Mouse (Mus musculus) adrenal gland, adult (tissue): ENCODE results near the gene Golga7b.

Experiments
- DNase-seq, 2 experiments: peaks; one replicate each; pipeline ENCODE4 v3.0.0; 2022 to 2023; ENCODE audit warnings: low spot score in 1 of 2; ENCODE audit not compliant: inconsistent age in 2 of 2

The Golga7b gene

DNA sequence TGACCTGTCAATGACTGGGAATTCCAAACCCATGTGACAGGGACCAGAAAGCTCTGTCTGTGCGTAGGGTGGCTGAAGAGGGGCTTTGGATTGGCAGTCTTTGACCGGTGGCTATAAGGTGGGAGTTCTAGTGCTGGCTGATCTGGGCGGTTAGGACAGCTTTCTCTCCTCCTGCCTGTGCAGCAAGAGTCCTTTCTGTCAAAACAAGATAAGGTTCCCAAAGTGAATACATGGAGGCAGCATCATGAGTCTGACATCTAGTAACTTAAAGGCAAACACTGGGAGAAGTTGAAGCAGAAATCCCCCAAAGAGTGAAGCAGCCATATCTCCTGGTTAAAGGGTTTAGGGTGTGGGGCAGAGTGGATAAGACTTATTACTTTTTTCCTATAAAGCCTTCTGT, at the start of gene Golga7b:
Golga7b (plus strand) TSS at position 56 of the 400 bp plus-strand sequence.
- no peak for DNase-seq

DNA sequence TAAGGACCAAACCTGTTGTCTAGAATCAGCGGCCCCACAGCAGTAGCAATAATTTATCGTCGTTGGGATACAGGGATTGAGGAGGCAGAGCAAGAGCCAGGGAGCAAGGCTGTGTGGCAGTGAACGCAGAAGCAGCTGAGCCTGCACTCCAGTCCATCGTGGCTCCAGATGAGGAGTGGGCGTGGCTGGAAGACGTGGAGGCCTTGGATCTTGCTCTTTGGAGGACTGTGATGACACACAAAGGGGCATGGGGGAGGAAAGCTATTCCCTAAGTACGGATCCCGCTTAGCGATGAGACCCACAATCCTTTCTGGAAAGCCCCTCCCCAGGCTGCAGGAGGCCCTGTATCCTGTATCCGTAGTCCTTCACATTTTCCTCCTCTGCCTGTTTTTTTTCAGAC, 49.3 kb upstream of the Golga7b start:
- peak in 1 of 2 experiments; percentile 64 for DNase-seq

DNA sequence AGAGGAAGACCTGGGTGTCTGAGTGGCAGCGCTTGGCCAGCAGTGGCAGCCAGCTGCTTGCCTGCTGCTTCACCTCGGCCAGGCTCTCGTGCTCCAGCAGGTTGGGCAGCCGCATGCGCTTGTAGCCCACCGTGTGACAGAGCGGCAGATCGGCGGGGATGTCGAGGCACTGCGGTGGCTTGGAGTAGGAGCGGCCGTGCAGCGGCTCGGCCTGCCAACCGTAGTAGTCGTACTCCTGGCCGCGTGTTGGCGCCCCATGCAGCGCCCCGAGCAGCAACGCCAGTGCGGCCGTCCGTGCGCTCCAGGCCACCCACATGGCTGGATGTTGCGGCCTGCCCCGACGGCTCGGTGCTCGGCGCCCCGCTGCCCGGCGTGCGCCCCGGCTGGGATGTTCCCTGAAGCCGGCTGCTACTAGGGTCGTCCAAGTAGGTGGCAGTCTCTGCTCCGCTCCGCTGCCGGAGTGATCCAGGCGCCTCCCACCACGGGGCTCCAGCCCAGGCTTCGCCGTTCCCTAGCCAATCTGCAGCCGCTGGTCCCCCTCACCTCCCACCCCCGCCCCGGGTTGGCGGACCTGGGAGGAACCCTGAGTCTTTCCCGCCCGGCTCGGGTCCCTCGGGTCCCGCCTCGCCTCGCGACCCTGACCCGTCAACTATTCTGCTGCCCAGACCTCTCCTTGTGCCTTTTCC, 45.5 kb upstream of the Golga7b start, which contains the start of gene Sfrp5:
Sfrp5 (minus strand) TSS at position 557 of the 686 bp plus-strand sequence.
- no peak for DNase-seq

DNA sequence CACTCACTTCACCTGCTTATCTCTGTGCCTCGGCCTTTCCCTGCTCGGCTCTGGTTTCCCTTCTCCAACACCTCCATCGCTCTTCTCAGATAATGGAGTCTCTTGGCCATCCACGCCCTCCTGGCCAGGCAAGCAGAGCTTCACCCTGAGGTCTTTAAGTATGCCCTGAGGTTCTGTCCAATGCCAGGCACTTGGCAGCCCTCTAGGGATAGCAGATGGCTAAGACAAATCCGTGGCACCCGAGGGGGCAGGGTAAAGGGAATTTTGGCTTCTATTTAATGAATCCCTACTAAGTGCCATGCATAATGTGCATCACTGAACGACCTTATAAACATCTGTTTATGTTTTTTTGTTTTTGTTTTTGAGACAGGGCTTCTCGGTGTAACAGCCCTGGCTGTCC, 44.9 kb upstream of the Golga7b start:
- DNase-seq, result no peak

DNA sequence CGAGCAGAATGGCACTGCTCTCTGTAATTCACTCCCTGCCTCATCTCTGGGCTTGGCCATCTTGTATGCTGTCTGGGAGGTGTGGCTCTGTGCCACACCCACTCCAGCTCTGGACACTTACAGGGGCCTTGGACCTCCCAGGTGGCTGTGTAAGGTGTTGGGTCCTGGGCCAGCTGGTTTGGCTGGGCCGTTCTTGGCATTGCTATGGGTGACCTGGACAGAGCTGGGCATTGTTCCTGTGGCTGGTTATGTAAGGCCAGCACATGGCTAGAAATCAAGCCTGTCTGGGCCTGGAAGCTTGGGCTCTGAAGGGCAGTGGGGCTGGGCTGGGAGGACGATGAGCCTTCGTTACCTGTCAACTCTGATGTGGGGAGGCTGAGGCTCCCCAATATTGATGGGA, 43.1 kb upstream of the Golga7b start:
- DNase-seq, result no peak

DNA sequence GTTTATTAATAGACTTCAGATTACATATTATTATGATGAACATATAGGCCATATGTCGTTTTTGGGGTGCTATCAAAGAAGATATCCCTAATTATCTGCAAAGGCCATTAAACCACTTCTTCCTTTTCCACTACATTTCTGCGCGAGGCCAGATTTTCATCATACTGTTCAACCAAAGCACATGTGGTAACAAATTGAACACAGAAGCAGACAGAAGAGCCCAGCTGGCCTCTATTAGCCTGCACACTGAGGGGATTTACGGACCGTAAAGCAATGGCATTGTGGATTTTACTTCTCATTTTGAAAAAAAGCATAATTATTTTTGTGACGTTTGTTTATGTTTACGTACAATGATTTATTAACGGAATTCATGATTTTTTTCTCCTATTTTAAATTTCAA, 42.2 kb upstream of the Golga7b start:
- no peak for DNase-seq

DNA sequence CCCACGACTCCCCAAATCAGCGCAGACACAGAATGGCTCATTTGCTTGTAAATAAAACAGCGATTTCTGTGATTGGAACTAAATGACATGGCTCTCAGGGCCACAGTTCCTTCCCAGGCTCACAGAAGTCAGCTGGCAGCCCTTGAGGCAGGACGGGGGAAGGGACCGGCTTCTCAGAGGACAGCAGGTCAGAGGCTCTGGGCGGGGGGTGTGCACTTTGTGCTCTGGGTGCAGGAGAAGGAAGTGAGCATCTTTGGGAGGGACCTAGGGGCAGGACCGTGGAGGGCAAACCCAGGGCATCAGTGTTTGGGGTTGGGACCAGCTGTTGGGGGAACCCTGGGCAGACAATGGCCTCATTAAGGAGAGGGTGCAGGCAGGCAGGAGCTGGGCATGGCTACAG, 37.9 kb upstream of the Golga7b start:
- no peak for DNase-seq

DNA sequence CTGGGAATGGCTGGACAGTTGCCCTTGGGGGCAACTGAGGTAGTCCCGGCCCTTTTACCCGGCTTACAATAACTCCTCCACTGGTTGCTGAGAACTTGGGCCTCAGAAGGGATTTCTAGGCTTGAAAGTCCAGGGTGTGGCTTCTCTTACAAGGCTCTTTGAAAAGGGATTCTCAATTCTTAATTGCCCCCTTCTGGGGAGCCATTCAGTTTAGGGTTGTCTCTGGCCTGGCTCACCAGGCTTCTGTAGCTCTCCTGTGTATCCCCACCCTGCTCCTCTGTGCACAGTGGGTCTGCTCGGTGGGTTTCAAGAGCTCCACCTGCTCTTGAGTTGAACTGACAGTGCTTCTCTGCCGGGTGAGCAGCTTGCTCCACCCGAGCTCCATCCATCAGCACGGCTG, 37.4 kb upstream of the Golga7b start:
- DNase-seq, result no peak

DNA sequence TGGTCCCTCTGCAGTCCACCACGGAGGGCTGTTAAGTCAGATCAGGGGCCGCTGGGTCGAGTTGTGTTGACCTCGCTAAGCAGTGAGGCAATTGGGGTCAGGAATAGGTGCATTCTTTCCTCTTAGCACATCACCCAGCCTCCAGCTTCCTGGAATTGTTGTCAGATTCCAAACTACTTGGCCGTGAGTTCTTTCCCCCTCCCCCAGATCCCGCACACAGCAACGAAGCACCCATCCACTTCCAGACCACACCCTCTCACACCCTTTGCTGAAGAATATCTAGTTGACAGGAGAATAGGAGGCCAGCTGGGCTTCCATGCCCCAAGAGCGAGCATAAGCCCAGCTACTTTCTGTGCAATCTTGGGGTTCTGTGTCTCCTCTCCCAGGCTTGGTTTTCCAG, 35.4 kb upstream of the Golga7b start:
- no peak for DNase-seq

DNA sequence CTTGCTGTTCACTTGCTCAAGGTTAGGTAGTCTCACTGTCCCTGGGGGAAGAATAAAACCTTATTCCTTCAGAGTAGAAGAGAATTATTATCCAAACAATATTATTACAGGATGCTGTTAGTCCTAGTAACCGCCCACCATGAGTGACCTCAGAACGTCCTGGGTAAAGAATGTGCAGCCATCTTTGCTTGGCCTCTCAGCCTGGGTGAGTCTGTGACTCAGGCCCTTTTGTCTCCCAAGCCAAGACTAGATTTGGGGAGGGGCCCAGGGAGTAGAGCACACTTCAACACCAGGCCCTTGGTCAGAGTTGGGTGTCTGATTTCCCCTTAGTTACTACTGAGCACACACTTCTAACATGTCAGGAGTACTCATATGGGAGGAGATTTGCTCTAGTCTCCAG, 32.8 kb upstream of the Golga7b start:
- no peak for DNase-seq

DNA sequence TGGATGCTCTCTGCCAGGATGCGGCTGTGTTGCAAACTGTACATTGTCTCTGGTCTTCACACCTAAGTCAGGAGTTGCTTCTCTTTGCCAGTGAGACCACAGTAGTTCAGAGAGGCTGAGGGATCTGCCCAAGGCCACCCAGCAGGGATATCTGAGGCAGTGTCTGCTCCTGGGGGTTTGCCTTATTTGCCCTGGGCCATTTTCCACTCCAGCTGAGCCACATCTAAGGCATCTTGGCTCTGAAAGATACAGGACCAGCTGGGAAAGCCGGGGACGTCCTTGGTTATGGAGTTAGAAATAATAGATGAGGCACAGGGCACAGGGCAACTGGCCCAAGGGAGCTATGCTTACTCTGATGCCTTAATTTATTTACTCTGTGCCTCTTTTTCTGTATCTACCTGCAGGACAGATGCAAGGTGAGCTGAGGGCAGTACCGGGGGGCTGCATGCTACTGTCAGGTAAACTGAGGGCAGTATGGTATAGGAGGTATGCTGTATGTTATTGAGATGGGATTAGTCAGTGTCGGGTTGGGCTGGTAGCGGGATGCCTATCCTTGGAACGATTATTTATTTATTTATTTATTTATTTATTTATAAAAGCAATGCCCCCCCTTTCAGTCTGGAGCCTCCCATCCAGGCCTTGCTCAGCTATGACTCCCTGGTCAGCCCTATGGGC, 30.5 kb upstream of the Golga7b start:
- DNase-seq, result no peak

DNA sequence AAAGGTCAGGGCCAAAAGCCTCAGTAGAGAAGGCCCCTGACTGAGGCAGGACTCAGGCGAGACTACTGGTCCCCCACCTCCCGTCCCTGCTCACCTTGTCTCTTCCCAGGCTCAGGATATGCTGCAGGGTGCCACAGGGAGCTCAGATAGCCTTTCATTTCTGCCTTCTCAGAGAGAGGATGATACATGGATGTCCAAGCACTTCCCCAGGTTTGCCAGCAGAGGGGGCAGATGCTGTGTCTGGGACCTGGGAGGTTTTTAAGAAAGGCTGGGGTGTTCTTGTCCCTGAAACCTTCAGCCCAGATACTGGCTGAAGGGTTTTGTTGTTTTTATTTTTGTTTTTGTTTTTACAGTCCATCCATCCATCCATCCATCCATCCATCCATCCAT, 30.0 kb upstream of the Golga7b start:
- peak; percentile 53 to 77 for DNase-seq

DNA sequence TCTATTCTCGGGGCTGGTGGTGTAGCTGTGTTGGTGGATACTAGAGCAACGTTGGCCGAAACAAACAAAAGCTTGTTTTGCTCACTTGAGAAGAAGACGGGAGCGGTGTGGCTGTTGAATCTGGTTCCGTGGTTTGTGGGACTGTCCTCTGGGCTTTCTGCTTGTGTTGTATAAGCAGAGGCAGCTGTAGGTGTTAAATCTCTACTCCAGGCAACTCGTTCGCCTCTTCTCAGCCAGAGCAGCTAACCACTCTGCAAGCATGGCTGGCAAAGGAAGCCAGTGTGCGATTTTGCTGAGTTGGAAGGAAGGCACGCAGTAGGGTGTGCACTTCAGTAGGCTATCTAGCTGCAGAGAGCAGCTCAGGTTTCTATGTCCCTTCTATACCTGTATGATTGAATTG, 20.9 kb upstream of the Golga7b start:
- no peak for DNase-seq

DNA sequence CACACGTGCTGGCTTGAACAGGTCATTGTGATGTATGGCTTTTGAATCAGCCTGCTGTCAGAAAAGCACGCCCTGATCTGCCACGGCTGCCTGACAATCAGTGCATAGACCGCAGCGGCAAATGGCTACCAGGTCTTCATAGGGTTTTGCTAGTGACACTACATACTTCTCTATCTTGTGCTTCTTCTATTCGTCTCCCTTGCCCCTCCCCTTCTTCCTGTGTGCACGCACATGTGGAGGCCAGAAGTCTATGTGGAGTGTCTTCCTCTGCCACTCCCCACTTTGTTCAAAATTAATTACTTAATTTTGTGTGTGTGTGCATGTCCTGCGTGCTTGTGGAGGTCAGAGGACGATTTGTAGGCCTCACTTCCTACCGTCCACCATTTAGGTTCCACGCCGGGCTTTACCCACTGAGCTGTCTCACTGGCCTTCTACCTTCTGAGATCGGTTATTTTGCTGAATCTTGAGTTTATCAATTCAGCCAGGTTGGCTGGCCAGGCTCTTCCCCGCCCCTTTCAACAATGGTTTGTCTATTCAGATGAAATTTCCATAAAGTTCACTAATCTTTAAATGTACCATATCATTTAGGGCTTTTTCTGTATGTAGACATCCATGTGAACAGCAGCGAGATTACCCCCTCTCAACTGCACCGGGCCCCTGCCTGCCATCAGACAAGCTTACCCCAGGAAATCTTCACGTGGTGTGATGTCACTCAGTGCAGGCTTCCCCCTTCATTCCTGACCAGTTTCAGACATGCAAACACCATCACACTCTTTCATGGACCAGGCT, 17.7 kb upstream of the Golga7b start:
- DNase-seq, result no peak

DNA sequence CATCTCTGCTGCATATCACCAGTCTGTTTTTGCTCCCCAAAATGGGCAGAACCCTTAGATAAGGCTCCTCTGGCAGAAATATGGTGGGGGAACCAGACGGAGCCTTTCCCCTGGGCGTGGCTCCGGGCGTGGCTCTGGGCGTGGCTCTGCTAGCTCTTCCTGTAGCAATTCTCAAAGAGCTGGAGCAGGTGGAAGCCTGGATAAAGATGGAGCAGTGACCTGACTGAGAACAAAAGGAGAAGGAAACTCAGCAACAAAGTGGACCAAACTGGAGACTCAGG, 17.1 kb upstream of the Golga7b start:
- DNase-seq, result no peak

DNA sequence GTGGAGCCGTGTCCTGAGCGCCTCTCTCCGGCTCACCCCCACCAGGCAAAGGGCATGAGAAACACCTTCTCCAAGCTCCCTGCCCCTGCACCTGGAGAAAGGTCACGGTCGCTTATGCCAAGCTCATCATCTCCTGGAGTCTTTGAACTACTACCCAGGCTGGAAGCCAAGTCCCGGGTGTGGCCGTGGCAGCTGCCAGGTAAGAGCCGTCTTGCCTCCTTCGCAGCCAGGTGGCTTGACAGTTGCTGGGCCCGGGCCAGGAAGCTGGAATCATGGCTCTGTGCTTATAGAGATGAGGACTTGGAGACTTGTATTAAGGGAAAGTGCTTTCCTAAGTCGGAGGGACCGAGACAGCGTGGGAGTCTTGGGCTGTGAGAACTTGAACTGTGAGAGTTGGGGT, 16.4 kb upstream of the Golga7b start:
- no peak for DNase-seq

DNA sequence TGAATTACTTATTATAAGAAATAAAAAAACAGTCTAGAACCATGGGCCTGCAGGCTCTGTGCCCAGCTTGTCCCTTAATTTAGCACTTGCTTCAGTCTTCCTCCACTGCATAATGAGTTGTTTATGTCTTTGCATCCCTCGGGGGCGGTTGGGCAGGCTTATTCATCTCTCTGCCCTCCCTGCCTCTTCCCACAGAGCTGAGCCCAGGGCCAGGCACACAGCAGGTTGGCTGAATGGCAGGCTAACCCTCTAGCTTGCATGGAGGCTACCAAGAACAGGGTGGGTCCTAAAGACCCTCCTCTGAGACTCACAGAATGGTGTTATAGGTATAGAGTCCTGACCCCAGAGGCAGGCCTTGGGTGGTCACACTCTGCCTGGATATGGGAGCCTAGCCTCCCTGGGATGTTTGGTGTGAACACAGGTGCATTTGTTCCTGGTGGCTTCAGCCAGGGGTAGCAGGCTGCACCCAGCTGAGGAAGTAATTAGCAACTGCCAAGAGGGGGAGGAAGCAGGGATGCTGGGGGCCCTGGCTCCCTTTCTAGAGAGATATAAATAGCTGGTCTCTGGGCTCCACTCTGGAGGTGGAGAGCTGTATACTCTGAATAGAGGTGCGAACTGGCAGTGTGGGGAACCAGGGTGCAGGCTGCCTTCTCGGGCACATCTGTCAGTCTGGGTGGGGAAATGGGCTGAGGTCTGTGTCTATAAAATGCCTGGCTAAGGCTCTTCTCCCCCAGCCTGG, 9.6 kb upstream of the Golga7b start:
- no peak for DNase-seq

DNA sequence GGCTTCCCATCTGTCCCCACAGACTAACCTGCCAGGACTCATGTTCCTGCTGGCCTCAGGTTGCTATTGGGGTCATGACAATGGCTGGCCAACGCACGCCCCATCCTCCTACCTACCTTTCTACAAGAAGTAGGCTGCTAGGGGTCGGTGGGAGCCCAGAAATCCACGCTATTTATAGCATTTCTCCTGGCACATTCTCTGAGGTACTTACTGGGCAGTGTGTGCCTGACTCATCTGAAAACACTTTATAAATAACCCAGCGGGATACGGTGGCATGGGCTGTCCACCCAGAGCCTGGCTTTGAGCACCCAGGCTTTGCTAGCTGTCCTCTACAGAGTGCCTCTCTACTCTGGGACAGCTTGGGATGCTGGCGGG, 9.0 kb upstream of the Golga7b start:
- DNase-seq, result no peak

DNA sequence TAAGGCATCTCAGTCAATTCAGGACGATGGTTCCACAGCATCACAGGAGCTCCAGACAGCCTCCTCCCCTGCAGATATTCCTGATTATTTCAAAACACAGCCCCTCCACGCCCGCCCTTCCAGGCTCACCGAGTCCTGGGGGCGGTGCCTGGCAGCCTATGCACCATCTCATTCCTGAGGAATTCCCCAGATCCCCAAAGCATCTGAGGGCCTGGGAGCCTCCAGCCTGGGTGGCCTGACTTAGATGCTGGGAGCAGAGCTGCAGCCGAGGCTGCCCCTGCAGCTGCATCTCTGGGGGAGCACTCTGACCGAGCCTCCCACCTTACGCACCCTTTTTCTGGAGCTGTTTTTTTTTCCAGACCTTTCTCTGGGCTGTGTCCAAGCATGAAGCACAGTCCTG, 6.5 kb upstream of the Golga7b start:
- no peak for DNase-seq

DNA sequence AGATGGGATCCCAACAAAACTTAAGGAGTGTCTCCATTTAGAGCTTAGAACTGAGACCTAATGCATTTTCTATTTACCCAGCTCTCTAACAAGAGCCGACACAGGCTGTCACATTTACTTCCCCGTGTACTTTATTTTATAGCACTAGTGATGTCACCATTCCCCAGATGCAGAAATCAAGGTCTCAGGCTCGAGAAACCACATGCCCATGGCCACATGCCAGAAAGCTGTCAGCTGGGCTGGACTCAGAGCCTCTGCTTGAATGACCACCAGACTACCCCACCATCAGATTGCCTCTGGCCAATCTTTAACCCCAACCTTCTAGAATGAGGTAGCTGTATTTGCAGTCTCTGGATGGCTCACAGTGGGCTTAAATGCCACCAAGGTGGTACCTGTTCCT, 4.0 kb upstream of the Golga7b start:
- peak; percentile 29 to 40 for DNase-seq

DNA sequence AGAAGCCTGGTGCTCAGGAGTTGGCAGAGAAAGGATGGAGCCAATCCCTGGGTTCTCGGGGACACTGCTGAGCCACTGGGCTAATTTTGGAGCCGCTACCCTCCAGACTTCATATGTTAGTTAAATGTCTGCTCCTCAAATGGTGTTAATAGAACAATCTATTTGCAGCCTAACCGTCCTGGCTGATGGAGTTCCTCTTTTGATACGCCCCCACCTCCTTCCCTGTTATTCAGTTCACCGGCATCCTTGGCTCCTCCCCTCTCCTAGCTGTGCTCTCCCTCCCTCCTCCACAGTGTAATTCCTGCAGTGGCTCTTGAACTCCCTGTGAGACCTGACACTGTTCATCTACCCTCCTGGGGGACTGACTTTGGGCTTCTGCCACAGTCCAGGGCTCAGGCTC, 748 bp upstream of the Golga7b start:
- no peak for DNase-seq
